Comparison of ENCODE assay signal across 19 mouse cellular contexts in genomic region chr4:145019121-145019714, GRCm38 (mm10).
DNase-seq lines count a peak whose midpoint lies in the region; ATAC-seq and TF ChIP-seq lines count a peak whose summit lies in the region.
"Had no signal": no experiment of that assay in that cellular context is flagged by ENCODE, and none has a peak within 500 bp of the region (broad histone marks: within the 10 kb centered on the region; RNA-seq: fewer than 3 reads in every experiment).

No protein-coding gene starts in this region.

- H3K36me3 ChIP-seq in liver, embryonic 13.5 days = peaks cover 35% of the 10 kb centered on the region
- H3K36me3 ChIP-seq in liver, embryonic 11.5 days (ENCODE audit: control insufficient read depth, insufficient read depth, low read length) = peaks cover 9% of the 10 kb centered on the region; the same call in 1 of the 2 replicates
- peaks cover 2 to 6% of the 10 kb centered on the region in 2 experiments for H3K36me3 ChIP-seq in MEL (ENCODE audit: control insufficient read depth in 1 of 2, insufficient read depth in 2 of 2, low read length in 2 of 2)
- peaks cover 3% of the 10 kb centered on the region for H3K36me3 ChIP-seq in liver, embryonic 14.5 days (replicated peaks; ENCODE audit: control insufficient read depth, insufficient read depth, low read depth)

- peak; percentile 60 to 78 for TF ChIP-seq EP300 in MEL (IDR thresholded peaks at IDR 0.05; ENCODE audit: low read depth in 1 of 2, low read length in 2 of 2)
- TF ChIP-seq EP300 in liver, embryonic 14.5 days (IDR thresholded peaks at IDR 0.05; ENCODE audit: low read depth) = peak; percentile 17; the same call in 1 of the 2 replicates

- TF ChIP-seq POLR2A in MEL (IDR thresholded peaks at IDR 0.05; ENCODE audit: control insufficient read depth in 1 of 2, insufficient read depth in 1 of 2, low read depth in 1 of 2, low read length in 2 of 2, poor library complexity in 1 of 2) = no peak

- DNase-seq in liver, embryonic 13.5 days = no peak
- DNase-seq in liver, embryonic 11.5 days (ENCODE audit: low spot score) = no peak
- DNase-seq in MEL (ENCODE audit: low read depth, low spot score) = peak; percentile 46
- DNase-seq in liver, embryonic 14.5 days (ENCODE audit: low read depth in 3 of 3, low spot score in 3 of 3) = no peak
- no peak for DNase-seq in right cerebral cortex, postnatal 14 days
- DNase-seq in c-Kit-positive CD71-positive TER-119-positive erythroid progenitor cells, embryonic 14.5 days (ENCODE audit: low spot score) = no peak
- DNase-seq in adrenal gland, postnatal 36 days = no peak
- DNase-seq: adrenal gland, postnatal 10 days; cerebellum, adult 11-12 months; forebrain, postnatal 0 days; heart, adult 18-20 months; kidney, adult 18-20 months; lung, adult 2 months; retina, postnatal 1 day; spleen, adult 18-20 months had no signal

- no peak overlapping the region for H3K4me2 ChIP-seq in liver, embryonic 13.5 days
- no peak overlapping the region for H3K4me2 ChIP-seq in liver, embryonic 11.5 days
- no peak overlapping the region for H3K4me2 ChIP-seq in liver, embryonic 14.5 days (ENCODE audit: low read depth)
- H3K4me2 ChIP-seq: midbrain, embryonic 13.5 days; neural tube, embryonic 12.5 days had no signal

- no peaks in the 10 kb centered on the region for H3K9me3 ChIP-seq in liver, embryonic 13.5 days (replicated peaks)
- no peaks in the 10 kb centered on the region for H3K9me3 ChIP-seq in liver, embryonic 11.5 days (ENCODE audit: control insufficient read depth, low read length)
- H3K9me3 ChIP-seq in MEL (replicated peaks; ENCODE audit: insufficient read depth, low read length) = no peaks in the 10 kb centered on the region
- H3K9me3 ChIP-seq in liver, embryonic 14.5 days (ENCODE audit: control insufficient read depth, low read length) = no peaks in the 10 kb centered on the region
- H3K9me3 ChIP-seq: midbrain, embryonic 13.5 days; neural tube, embryonic 12.5 days had no signal

- H3K4me1 ChIP-seq in liver, embryonic 13.5 days (replicated peaks) = peaks cover 57% of the 10 kb centered on the region
- H3K4me1 ChIP-seq in liver, embryonic 11.5 days (replicated peaks; ENCODE audit: control insufficient read depth, insufficient read depth, low read length) = peaks cover 4% of the 10 kb centered on the region
- H3K4me1 ChIP-seq in MEL (ENCODE audit: control insufficient read depth in 1 of 2, insufficient read depth in 2 of 2, low read length in 2 of 2) = peaks cover 0 to 11% of the 10 kb centered on the region in 2 experiments; a peak in 3 of 4 replicates
- H3K4me1 ChIP-seq in liver, embryonic 14.5 days (replicated peaks; ENCODE audit: control insufficient read depth in 2 of 2, insufficient read depth in 2 of 2, low read length in 1 of 2) = peaks cover 0 to 22% of the 10 kb centered on the region in 2 experiments; a peak in 2 of 4 replicates
- H3K4me1 ChIP-seq: midbrain, embryonic 13.5 days had no signal

- no peak for ATAC-seq in liver, embryonic 13.5 days (ENCODE audit: low read depth)
- ATAC-seq in liver, embryonic 11.5 days (replicated peaks; ENCODE audit: low FRiP score) = no peak
- peak; percentile 15; the same call in 1 of the 2 replicates for ATAC-seq in liver, embryonic 14.5 days (ENCODE audit: insufficient read depth)
- ATAC-seq in neutrophil, adult 5-6 weeks (ENCODE audit: extremely low read depth, insufficient number of reproducible peaks, low FRiP score, poor library complexity, severe bottlenecking) = peak; percentile 59
- ATAC-seq: forebrain, postnatal 0 days; midbrain, embryonic 13.5 days; Patski had no signal

- no peak for TF ChIP-seq CTCF in MEL (IDR thresholded peaks at IDR 0.05 in 2 of 3, conservative IDR thresholded peaks at IDR 0.05 in 1 of 3; ENCODE audit: control insufficient read depth in 1 of 3, insufficient read depth in 1 of 3, low read depth in 2 of 3, low read length in 3 of 3, poor library complexity in 1 of 3, severe bottlenecking in 1 of 3)
- no peak for TF ChIP-seq CTCF in liver, embryonic 14.5 days (IDR thresholded peaks at IDR 0.05; ENCODE audit: low read depth)

- H3K27me3 ChIP-seq in liver, embryonic 13.5 days = no peaks in the 10 kb centered on the region
- H3K27me3 ChIP-seq in liver, embryonic 11.5 days (replicated peaks; ENCODE audit: control insufficient read depth, insufficient read depth, low read length) = no peaks in the 10 kb centered on the region
- H3K27me3 ChIP-seq in MEL (ENCODE audit: control insufficient read depth in 1 of 2, insufficient read depth in 2 of 2, low read length in 2 of 2) = no peaks in the 10 kb centered on the region
- no peaks in the 10 kb centered on the region for H3K27me3 ChIP-seq in liver, embryonic 14.5 days (ENCODE audit: control insufficient read depth, insufficient read depth, low read length)
- H3K27me3 ChIP-seq: midbrain, embryonic 13.5 days; neural tube, embryonic 12.5 days; Patski had no signal

- peak overlapping the region; percentile 26; the same call in 1 of the 2 replicates for H3K27ac ChIP-seq in liver, embryonic 13.5 days
- H3K27ac ChIP-seq in liver, embryonic 11.5 days (ENCODE audit: low read depth, low read length) = no peak overlapping the region; the same call in 1 of the 2 replicates
- peak overlapping the region; percentile 37 for H3K27ac ChIP-seq in MEL (ENCODE audit: control insufficient read depth, low read depth, low read length)
- H3K27ac ChIP-seq in liver, embryonic 14.5 days = no peak overlapping the region
- H3K27ac ChIP-seq: midbrain, embryonic 13.5 days; neural tube, embryonic 12.5 days had no signal

- WGBS in liver, embryonic 13.5 days (ENCODE audit: insufficient replicate concordance) = 51% methylated on average over 3 of the region's 3 CpGs
- 65% methylated on average over 3 of the region's 3 CpGs for WGBS in liver, embryonic 11.5 days
- WGBS in liver, embryonic 14.5 days (ENCODE audit: insufficient replicate concordance) = 46% methylated on average over 3 of the region's 3 CpGs

- no peak overlapping the region for H3K4me3 ChIP-seq in liver, embryonic 13.5 days (replicated peaks)
- no peak overlapping the region for H3K4me3 ChIP-seq in liver, embryonic 11.5 days (ENCODE audit: low read depth, low read length)
- no peak overlapping the region for H3K4me3 ChIP-seq in MEL (ENCODE audit: control insufficient read depth in 1 of 2, insufficient read depth in 1 of 2, low read depth in 2 of 2, low read length in 2 of 2)
- H3K4me3 ChIP-seq in liver, embryonic 14.5 days (ENCODE audit: insufficient read depth in 1 of 2, low read depth in 2 of 2, low read length in 2 of 2) = no peak overlapping the region
- H3K4me3 ChIP-seq: midbrain, embryonic 13.5 days; neural tube, embryonic 12.5 days had no signal

- no peaks in the 10 kb centered on the region for H3K79me2 ChIP-seq in MEL (ENCODE audit: control insufficient read depth, insufficient read depth, low read length, poor library complexity)

- no peak for TF ChIP-seq RAD21 in MEL (IDR thresholded peaks at IDR 0.05; ENCODE audit: low read depth, low read length)

- no peak overlapping the region for H3K9ac ChIP-seq in liver, embryonic 13.5 days
- H3K9ac ChIP-seq in liver, embryonic 11.5 days (ENCODE audit: low read depth, low read length) = no peak overlapping the region
- H3K9ac ChIP-seq in MEL (ENCODE audit: control insufficient read depth, low read depth, low read length, poor library complexity, severe bottlenecking) = no peak overlapping the region
- H3K9ac ChIP-seq in liver, embryonic 14.5 days (replicated peaks) = no peak overlapping the region
- H3K9ac ChIP-seq: forebrain, postnatal 0 days; midbrain, embryonic 13.5 days; neural tube, embryonic 12.5 days had no signal

TF ChIP-seq in MEL, 35 proteins besides CTCF, POLR2A, EP300 and RAD21:
- TF ChIP-seq ELF1 (IDR thresholded peaks at IDR 0.05; ENCODE audit: low read depth, low read length) = no peak
- no peak for TF ChIP-seq TBP (IDR thresholded peaks at IDR 0.05; ENCODE audit: low read depth, low read length)
- TF ChIP-seq ZKSCAN1 (IDR thresholded peaks at IDR 0.05; ENCODE audit: low read depth, low read length) = no peak
- TF ChIP-seq TAL1 (IDR thresholded peaks at IDR 0.05; ENCODE audit: low read length) = peak; percentile 53
- no peak for TF ChIP-seq E2F4 (IDR thresholded peaks at IDR 0.05; ENCODE audit: borderline replicate concordance, low read depth, low read length)
- no peak for TF ChIP-seq ZNF384 (IDR thresholded peaks at IDR 0.05; ENCODE audit: low read depth, low read length)
- no peak for TF ChIP-seq NRF1 (IDR thresholded peaks at IDR 0.05; ENCODE audit: insufficient read depth, low read depth, low read length, poor library complexity, severe bottlenecking)
- TF ChIP-seq USF1 (IDR thresholded peaks at IDR 0.05; ENCODE audit: low read depth, low read length) = no peak
- TF ChIP-seq MXI1 (IDR thresholded peaks at IDR 0.05; ENCODE audit: low read depth, low read length) = peak; percentile 74
- TF ChIP-seq USF2 (IDR thresholded peaks at IDR 0.05; ENCODE audit: borderline replicate concordance in 1 of 2, insufficient read depth in 1 of 2, low read depth in 1 of 2, low read length in 2 of 2) = no peak
- peak; percentile 69 for TF ChIP-seq MYB (IDR thresholded peaks at IDR 0.05; ENCODE audit: low read depth, low read length)
- no peak for TF ChIP-seq UBTF (IDR thresholded peaks at IDR 0.05; ENCODE audit: borderline replicate concordance, insufficient read depth, low read depth, low read length)
- no peak for TF ChIP-seq GATA1 (IDR thresholded peaks at IDR 0.05; ENCODE audit: low read depth, low read length)
- TF ChIP-seq POLR2AphosphoS2 (IDR thresholded peaks at IDR 0.05; ENCODE audit: low read length) = no peak
- peak; percentile 79 for TF ChIP-seq TCF12 (IDR thresholded peaks at IDR 0.05; ENCODE audit: low read depth, low read length)
- TF ChIP-seq GABPA (IDR thresholded peaks at IDR 0.05; ENCODE audit: low read depth, low read length) = no peak
- TF ChIP-seq MYC (IDR thresholded peaks at IDR 0.05; ENCODE audit: low read depth, low read length) = 0 out of 2 replicates have a peak, but pooled peaks have one; percentile 15
- no peak for TF ChIP-seq ZMIZ1 (IDR thresholded peaks at IDR 0.05; ENCODE audit: low read depth, low read length)
- peak; percentile 69 for TF ChIP-seq SIN3A (IDR thresholded peaks at IDR 0.05; ENCODE audit: low read length)
- peak; percentile 31; the same call in 1 of the 2 replicates for TF ChIP-seq MAX (IDR thresholded peaks at IDR 0.05; ENCODE audit: low read length)
- TF ChIP-seq JUND (IDR thresholded peaks at IDR 0.05; ENCODE audit: low read depth, low read length) = no peak
- TF ChIP-seq ETS1 (IDR thresholded peaks at IDR 0.05; ENCODE audit: low read depth, low read length) = peak; percentile 82
- peak; percentile 61 for TF ChIP-seq BHLHE40 (IDR thresholded peaks at IDR 0.05; ENCODE audit: borderline replicate concordance, low read depth, low read length)
- no peak for TF ChIP-seq POLR2AphosphoS5 (IDR thresholded peaks at IDR 0.05; ENCODE audit: borderline replicate concordance, low read depth, low read length)

Comparison
In these comparisons a context has a peak if more than half of its experiments do, and no peak if none do; other contexts are left out.
1. ATAC-seq: peak in liver, embryonic 14.5 days (single experiment) and neutrophil, adult 5-6 weeks (single experiment); none in liver, embryonic 13.5 days (single experiment) and liver, embryonic 11.5 days (single experiment).
2. H3K27ac ChIP-seq: peak in liver, embryonic 13.5 days (single experiment) and MEL (single experiment); none in liver, embryonic 11.5 days (single experiment) and liver, embryonic 14.5 days (single experiment).